Mouse (Mus musculus) lung, postnatal 0 days (tissue): ENCODE data around the gene Syn1.

ENCODE experiments used
- CTCF ChIP-seq: IDR thresholded peaks from 2 replicates; pipeline ENCODE4 v1.5.1; 2016; ENCODE audit warnings: antibody characterized with exemption, mild to moderate bottlenecking
- EP300 ChIP-seq: IDR thresholded peaks from 2 replicates; pipeline ENCODE4 v1.6.1; 2016; ENCODE audit warnings: antibody characterized with exemption, mild to moderate bottlenecking, control low read depth

DNA sequence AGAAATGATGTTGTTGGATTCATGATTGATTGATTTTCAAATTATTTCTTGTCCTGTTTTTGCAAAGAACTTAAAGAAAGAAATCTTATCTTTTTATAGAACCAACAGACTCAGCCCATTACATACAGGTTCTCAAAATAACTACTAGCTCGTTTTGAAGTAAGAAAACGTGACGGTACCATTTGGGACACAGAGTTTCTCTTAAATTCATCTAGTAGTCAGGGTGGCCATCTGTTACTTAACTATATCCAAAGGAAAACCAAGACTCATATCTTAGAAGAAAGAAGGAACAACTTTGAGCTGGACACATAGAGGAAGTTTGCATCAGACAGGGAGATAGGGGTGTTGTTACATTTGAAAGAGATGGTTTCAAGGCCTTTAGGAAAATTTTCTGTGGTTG, 73.6 kb downstream of the Syn1 start:
- TF ChIP-seq CTCF (no peak), EP300 (no peak)
